Comparison of ENCODE assay signal across 9 mouse cellular contexts in genomic region chr14:55713729-55714122, GRCm38 (mm10). TPM values are rescaled to one million over a fixed set of nuclear protein-coding genes. Genes with fewer than 3 reads are reported as not detected.
DNase-seq lines count a peak whose midpoint lies in the region; ATAC-seq and TF ChIP-seq lines count a peak whose summit lies in the region.
"Had no signal": no experiment of that assay in that cellular context is flagged by ENCODE, and none has a peak within 500 bp of the region (broad histone marks: within the 10 kb centered on the region; RNA-seq: fewer than 3 reads in every experiment).

Tgm1 (minus strand) TSS chr14:55713926.

- H3K27ac ChIP-seq in kidney, embryonic 14.5 days (ENCODE audit: low read depth, low read length), result no peak within 1 kb of the TSS
- H3K27ac ChIP-seq in ES-Bruce4 (ENCODE audit: insufficient read depth, low read length) (no peak within 1 kb of the TSS), MEL (ENCODE audit: control insufficient read depth, low read depth, low read length) (no peak within 1 kb of the TSS)
- peak within 1 kb of the TSS; percentile 52 for H3K27ac ChIP-seq in limb, embryonic 15.5 days

- TF ChIP-seq RAD21 in MEL (IDR thresholded peaks at IDR 0.05; ENCODE audit: low read depth, low read length), result no peak

- H3K9me3 ChIP-seq in kidney, embryonic 14.5 days (ENCODE audit: control insufficient read depth, low read length), result no peaks in the 10 kb centered on the region
- H3K9me3 ChIP-seq in ES-Bruce4 (replicated peaks; ENCODE audit: control insufficient read depth, insufficient read depth, low read length, poor library complexity, severe bottlenecking), result no peaks in the 10 kb centered on the region
- H3K9me3 ChIP-seq in MEL (replicated peaks; ENCODE audit: insufficient read depth, low read length), result no peaks in the 10 kb centered on the region
- H3K9me3 ChIP-seq in limb, embryonic 15.5 days, result no peaks in the 10 kb centered on the region

- no peak for ATAC-seq in kidney, embryonic 14.5 days (ENCODE audit: low FRiP score, low TSS enrichment)
- ATAC-seq in limb, embryonic 15.5 days (ENCODE audit: insufficient number of reproducible peaks, low FRiP score, low TSS enrichment, low read depth), result no peak
- ATAC-seq in megakaryocyte-erythroid progenitor cell, adult 5-6 weeks (replicated peaks; ENCODE audit: low FRiP score, low TSS enrichment, poor library complexity, severe bottlenecking), result no peak

- no peak for TF ChIP-seq CTCF in ES-Bruce4 (IDR thresholded peaks at IDR 0.05; ENCODE audit: low read depth, low read length)
- no peak for TF ChIP-seq CTCF in MEL (IDR thresholded peaks at IDR 0.05 in 2 of 3, conservative IDR thresholded peaks at IDR 0.05 in 1 of 3; ENCODE audit: control insufficient read depth in 1 of 3, insufficient read depth in 1 of 3, low read depth in 2 of 3, low read length in 3 of 3, poor library complexity in 1 of 3, severe bottlenecking in 1 of 3)

- TF ChIP-seq POLR2A in ES-Bruce4 (IDR thresholded peaks at IDR 0.05; ENCODE audit: insufficient read depth, low read length) (no peak), MEL (IDR thresholded peaks at IDR 0.05; ENCODE audit: control insufficient read depth in 1 of 2, insufficient read depth in 1 of 2, low read depth in 1 of 2, low read length in 2 of 2, poor library complexity in 1 of 2) (no peak)

- no peaks in the 10 kb centered on the region for H3K79me2 ChIP-seq in MEL (ENCODE audit: control insufficient read depth, insufficient read depth, low read length, poor library complexity)

- peak within 1 kb of the TSS; percentile 18; the same call in 1 of the 2 replicates for H3K4me3 ChIP-seq in kidney, embryonic 14.5 days (ENCODE audit: low read length)
- H3K4me3 ChIP-seq in ES-Bruce4 (ENCODE audit: low read depth, low read length) (peak within 1 kb of the TSS; percentile 32), MEL (ENCODE audit: control insufficient read depth in 1 of 2, insufficient read depth in 1 of 2, low read depth in 2 of 2, low read length in 2 of 2) (peak within 1 kb of the TSS; percentile 61 to 65)
- H3K4me3 ChIP-seq in limb, embryonic 15.5 days, result peak within 1 kb of the TSS; percentile 29

- H3K4me1 ChIP-seq in kidney, embryonic 14.5 days (ENCODE audit: control insufficient read depth, insufficient read depth, low read length), result 0 out of 2 replicates have a peak, but pooled peaks cover 3% of the 10 kb centered on the region
- H3K4me1 ChIP-seq in ES-Bruce4 (ENCODE audit: control insufficient read depth, insufficient read depth, low read length), result peaks cover 15% of the 10 kb centered on the region
- peaks cover 4 to 5% of the 10 kb centered on the region in 2 experiments for H3K4me1 ChIP-seq in MEL (ENCODE audit: control insufficient read depth in 1 of 2, insufficient read depth in 2 of 2, low read length in 2 of 2)
- peaks cover 19% of the 10 kb centered on the region for H3K4me1 ChIP-seq in limb, embryonic 15.5 days

- no peak for DNase-seq in kidney, postnatal 4 days
- no peak for DNase-seq in MEL (ENCODE audit: low read depth, low spot score)
- no peak for DNase-seq in ovary, postnatal 36 days (ENCODE audit: low spot score)
- DNase-seq: thymus, adult 18-20 months had no signal

- peak within 1 kb of the TSS; percentile 42 for H3K4me2 ChIP-seq in kidney, embryonic 14.5 days (replicated peaks; ENCODE audit: low read depth, low read length)
- H3K4me2 ChIP-seq in limb, embryonic 15.5 days, result peak within 1 kb of the TSS; percentile 42

- H3K36me3 ChIP-seq in kidney, embryonic 14.5 days (ENCODE audit: control insufficient read depth, insufficient read depth, low read length), result peaks cover 19% of the 10 kb centered on the region; the same call in 1 of the 2 replicates
- H3K36me3 ChIP-seq in ES-Bruce4 (ENCODE audit: control insufficient read depth, insufficient read depth, low read length, poor library complexity, severe bottlenecking), result peaks cover 21% of the 10 kb centered on the region
- H3K36me3 ChIP-seq in MEL (ENCODE audit: control insufficient read depth in 1 of 2, insufficient read depth in 2 of 2, low read length in 2 of 2), result peaks cover 0 to 6% of the 10 kb centered on the region in 2 experiments; a peak in 1 of 4 replicates
- H3K36me3 ChIP-seq in limb, embryonic 15.5 days, result peaks cover 21% of the 10 kb centered on the region

- no peak within 1 kb of the TSS for H3K9ac ChIP-seq in kidney, embryonic 14.5 days (ENCODE audit: low read depth, low read length)
- H3K9ac ChIP-seq in ES-Bruce4 (ENCODE audit: low read depth, poor library complexity, severe bottlenecking) (peak within 1 kb of the TSS; percentile 48; the same call in 1 of the 2 replicates), MEL (ENCODE audit: control insufficient read depth, low read depth, low read length, poor library complexity, severe bottlenecking) (peak within 1 kb of the TSS; percentile 69)
- no peak within 1 kb of the TSS for H3K9ac ChIP-seq in limb, embryonic 15.5 days

- 0 out of 2 replicates have a peak, but pooled peaks cover 5% of the 10 kb centered on the region for H3K27me3 ChIP-seq in kidney, embryonic 14.5 days (ENCODE audit: control insufficient read depth, insufficient read depth, low read length)
- H3K27me3 ChIP-seq in ES-Bruce4 (ENCODE audit: control insufficient read depth, insufficient read depth, low read length, poor library complexity, severe bottlenecking) (no peaks in the 10 kb centered on the region), MEL (ENCODE audit: control insufficient read depth in 1 of 2, insufficient read depth in 2 of 2, low read length in 2 of 2) (no peaks in the 10 kb centered on the region)
- H3K27me3 ChIP-seq in limb, embryonic 15.5 days, result peaks cover 24% of the 10 kb centered on the region

- TF ChIP-seq EP300 in ES-Bruce4 (IDR thresholded peaks at IDR 0.05; ENCODE audit: insufficient read depth, low read depth, low read length) (no peak), MEL (IDR thresholded peaks at IDR 0.05; ENCODE audit: low read depth in 1 of 2, low read length in 2 of 2) (no peak)

- WGBS in kidney, embryonic 14.5 days, result 25% methylated on average over 4 of the region's 4 CpGs
- WGBS in limb, embryonic 15.5 days, result 15% methylated on average over 4 of the region's 4 CpGs

TF ChIP-seq in MEL, 35 proteins besides CTCF, POLR2A, EP300 and RAD21:
- no peak for TF ChIP-seq MAFK (IDR thresholded peaks at IDR 0.05; ENCODE audit: borderline replicate concordance, low read depth, low read length)
- no peak for TF ChIP-seq USF2 (IDR thresholded peaks at IDR 0.05; ENCODE audit: borderline replicate concordance in 1 of 2, insufficient read depth in 1 of 2, low read depth in 1 of 2, low read length in 2 of 2)
- TF ChIP-seq GABPA (IDR thresholded peaks at IDR 0.05; ENCODE audit: low read depth, low read length), result no peak
- TF ChIP-seq UBTF (IDR thresholded peaks at IDR 0.05; ENCODE audit: borderline replicate concordance, insufficient read depth, low read depth, low read length), result no peak
- no peak for TF ChIP-seq ETS1 (IDR thresholded peaks at IDR 0.05; ENCODE audit: low read depth, low read length)
- no peak for TF ChIP-seq MYB (IDR thresholded peaks at IDR 0.05; ENCODE audit: low read depth, low read length)
- TF ChIP-seq TCF12 (IDR thresholded peaks at IDR 0.05; ENCODE audit: low read depth, low read length), result no peak
- no peak for TF ChIP-seq RCOR1 (IDR thresholded peaks at IDR 0.05; ENCODE audit: low read depth, low read length)
- no peak for TF ChIP-seq POLR2AphosphoS2 (IDR thresholded peaks at IDR 0.05; ENCODE audit: low read length)
- no peak for TF ChIP-seq MYC (IDR thresholded peaks at IDR 0.05; ENCODE audit: low read depth, low read length)
- TF ChIP-seq ZNF384 (IDR thresholded peaks at IDR 0.05; ENCODE audit: low read depth, low read length), result no peak
- TF ChIP-seq ZKSCAN1 (IDR thresholded peaks at IDR 0.05; ENCODE audit: low read depth, low read length), result no peak
- no peak for TF ChIP-seq ZMIZ1 (IDR thresholded peaks at IDR 0.05; ENCODE audit: low read depth, low read length)
- no peak for TF ChIP-seq HCFC1 (IDR thresholded peaks at IDR 0.05; ENCODE audit: low read depth, low read length)
- no peak for TF ChIP-seq MAZ (IDR thresholded peaks at IDR 0.05; ENCODE audit: low read depth, low read length)
- no peak for TF ChIP-seq SIN3A (IDR thresholded peaks at IDR 0.05; ENCODE audit: low read length)
- TF ChIP-seq CHD1 (IDR thresholded peaks at IDR 0.05; ENCODE audit: low read depth, low read length), result no peak
- TF ChIP-seq KAT2A (conservative IDR thresholded peaks at IDR 0.05; ENCODE audit: low read depth, low read length), result no peak
- no peak for TF ChIP-seq ELF1 (IDR thresholded peaks at IDR 0.05; ENCODE audit: low read depth, low read length)
- TF ChIP-seq MXI1 (IDR thresholded peaks at IDR 0.05; ENCODE audit: low read depth, low read length), result no peak
TF ChIP-seq in MEL: peak in this region for 0.

RNA-seq across cellular contexts. Expression of gene Tgm1, which starts in this region (rescaled TPM):
- polyA plus RNA-seq in kidney, embryonic 14.5 days (2014; fragmentation: Nextera tagmentation; extraction: Ambion mirVana), result 0.67 and 1.2 TPM in 2 replicates
- 24.3 and 26.9 TPM in 2 replicates for polyA plus RNA-seq in ES-Bruce4 (2011; ENCODE audit: insufficient read depth, insufficient read length, low read depth, missing spikeins)
- total RNA-seq in MEL (2012; rRNA removed), result 5.8 and 6.2 TPM in 2 replicates
- polyA plus RNA-seq in MEL (2012; ENCODE audit: insufficient read depth in 1 of 2, insufficient read length in 2 of 2, low read depth in 1 of 2, low replicate concordance in 2 of 2, missing spikeins in 1 of 2), result 10 to 100 TPM in 1 of 2 experiments, not detected in 1; 11.4 TPM
- 47.8 and 48.0 TPM in 2 replicates for polyA plus RNA-seq in limb, embryonic 15.5 days (2015; fragmentation: Nextera tagmentation; extraction: Ambion mirVana)
- total RNA-seq in megakaryocyte-erythroid progenitor cell, adult 5-6 weeks (2014; fragmentation: Nextera tagmentation), result not detected in 2 replicates
- 0.15 TPM in 1 of 2 replicates, not detected in the other for total RNA-seq in megakaryocyte-erythroid progenitor cell, adult 5-6 weeks (2017)
- total RNA-seq: left cerebral cortex, postnatal 36 days had no signal

Comparison
In these comparisons a context has a peak if more than half of its experiments do, and no peak if none do; other contexts are left out.
1. H3K9ac ChIP-seq: peak in ES-Bruce4 (single experiment) and MEL (single experiment); none in kidney, embryonic 14.5 days (single experiment) and limb, embryonic 15.5 days (single experiment).
2. Peak in every context shown above with its lines, with median percentiles within 50 percentile points of each other: H3K4me3 ChIP-seq.